ENCODE assay signal across 20 mouse cellular contexts in the genomic region with DNA sequence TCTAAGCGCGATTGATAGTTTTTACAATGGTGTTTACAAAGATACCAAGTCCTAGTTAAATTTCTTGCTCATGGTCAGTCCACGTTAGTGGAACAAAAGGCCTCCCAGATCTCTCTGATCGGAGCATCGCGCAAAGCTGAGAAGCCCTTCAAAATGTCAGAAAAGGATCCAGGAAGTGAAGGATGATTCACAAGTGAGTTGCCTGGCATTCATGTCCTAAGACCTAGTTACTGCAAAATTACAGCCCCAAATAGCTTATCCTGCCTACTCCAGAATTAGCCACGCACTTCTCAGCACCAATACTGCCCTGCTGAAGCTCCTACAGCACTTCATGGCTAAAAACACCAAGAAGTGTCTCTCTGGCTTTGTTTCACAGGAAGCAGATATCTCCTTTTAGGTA. TPM values are rescaled to one million over a fixed set of nuclear protein-coding genes. Genes with fewer than 3 reads are reported as not detected.
"Had no signal": no experiment of that assay in that cellular context is flagged by ENCODE, and none has a peak within 500 bp of the region (broad histone marks: within the 10 kb centered on the region; RNA-seq: fewer than 3 reads in every experiment).

No protein-coding gene starts in this region.

- H3K27ac ChIP-seq: lung, embryonic 15.5 days; macrophage; midbrain, embryonic 13.5 days; midbrain, embryonic 15.5 days; neural tube, embryonic 12.5 days; stomach, embryonic 15.5 days; stomach, postnatal 0 days had no signal

- H3K4me1 ChIP-seq: lung, embryonic 15.5 days; megakaryocyte, embryonic 14.5 days; midbrain, embryonic 13.5 days; midbrain, embryonic 15.5 days; neural tube, embryonic 12.5 days; stomach, embryonic 15.5 days had no signal

- H3K9ac ChIP-seq: liver, postnatal 0 days; lung, embryonic 15.5 days; midbrain, embryonic 13.5 days; midbrain, embryonic 15.5 days; neural tube, embryonic 12.5 days; stomach, embryonic 15.5 days had no signal

- DNase-seq: liver, postnatal 0 days; lung, adult 2 months; lung, postnatal 14 days; lung, postnatal 36 days; right cerebral cortex, postnatal 14 days; thymus, adult 2 months; thymus, postnatal 36 days had no signal

- H3K4me2 ChIP-seq: lung, embryonic 15.5 days; midbrain, embryonic 11.5 days; midbrain, embryonic 13.5 days; midbrain, embryonic 15.5 days; neural tube, embryonic 12.5 days; stomach, embryonic 15.5 days had no signal

- ATAC-seq: liver, postnatal 0 days; lung, postnatal 0 days; midbrain, embryonic 13.5 days; midbrain, embryonic 15.5 days had no signal

- H3K27me3 ChIP-seq: lung, embryonic 15.5 days; megakaryocyte, embryonic 14.5 days; midbrain, embryonic 13.5 days; midbrain, embryonic 15.5 days; neural tube, embryonic 12.5 days; stomach, embryonic 15.5 days had no signal

- H3K36me3 ChIP-seq: lung, embryonic 15.5 days; midbrain, embryonic 13.5 days; midbrain, embryonic 15.5 days; neural tube, embryonic 12.5 days; stomach, embryonic 15.5 days had no signal

- H3K4me3 ChIP-seq: lung, embryonic 15.5 days; megakaryocyte, embryonic 14.5 days; midbrain, embryonic 13.5 days; midbrain, embryonic 15.5 days; neural tube, embryonic 12.5 days; stomach, embryonic 15.5 days had no signal

- H3K9me3 ChIP-seq: lung, embryonic 15.5 days; megakaryocyte, embryonic 14.5 days; midbrain, embryonic 13.5 days; midbrain, embryonic 15.5 days; neural tube, embryonic 12.5 days; stomach, embryonic 15.5 days had no signal

RNA-seq across cellular contexts. Expression of a gene that starts 41.1 kb away (rescaled TPM):
- polyA plus RNA-seq: liver, postnatal 0 days; lung, adult 2 months; lung, embryonic 15.5 days; macrophage; midbrain, embryonic 11.5 days; midbrain, embryonic 13.5 days; midbrain, embryonic 15.5 days; midbrain, postnatal 0 days; neural tube, embryonic 12.5 days; neural tube, embryonic 14.5 days; spleen, adult 2 months; stomach, embryonic 15.5 days; stomach, postnatal 0 days; thymus, adult 2 months had no signal
